Mouse (Mus musculus) hindbrain, embryonic 16.5 days (tissue): ENCODE data around the gene Tmem108. TPM values are rescaled to one million over a fixed set of nuclear protein-coding genes. Genes with fewer than 3 reads are reported as not detected.

Source experiments
- ATAC-seq: fragments of 200-750 bp; cut with Nextera tagmentation; 2 replicates; pipeline ENCODE4 v1.8.0; 2017; ENCODE audit warnings: moderate TSS enrichment, moderate library complexity
- H3K27ac ChIP-seq: fragments of 300-500 bp; sonication (generic); 2 replicates; pipeline ENCODE4 v1.5.1; 2014; ENCODE audit warnings: low read depth, mild to moderate bottlenecking, control low read depth, low read length, moderate library complexity
- H3K27me3 ChIP-seq: fragments of 300-500 bp; sonication (generic); replicated peaks from 2 replicates; pipeline ENCODE4 v1.6.1; 2014; ENCODE audit warnings: low read length; ENCODE audit not compliant: control insufficient read depth, insufficient read depth
- H3K36me3 ChIP-seq: fragments of 300-500 bp; sonication (generic); 2 replicates; pipeline ENCODE4 v1.6.1; 2014; ENCODE audit warnings: mild to moderate bottlenecking, low read length, moderate library complexity, mixed read lengths; ENCODE audit not compliant: control insufficient read depth, insufficient read depth
- H3K4me1 ChIP-seq: fragments of 300-500 bp; sonication (generic); 2 replicates; pipeline ENCODE4 v1.6.1; 2014; ENCODE audit warnings: low read depth, low read length; ENCODE audit not compliant: control insufficient read depth, insufficient read depth
- H3K4me2 ChIP-seq: fragments of 300-500 bp; sonication (generic); 2 replicates; pipeline ENCODE4 v1.6.1; 2014; ENCODE audit warnings: mild to moderate bottlenecking, low read length, control low read depth, moderate library complexity
- H3K4me3 ChIP-seq: fragments of 300-500 bp; sonication (generic); 2 replicates; pipeline ENCODE4 v1.5.1; 2014; ENCODE audit warnings: mild to moderate bottlenecking, low read length, control low read depth, moderate library complexity
- H3K9ac ChIP-seq: fragments of 300-500 bp; sonication (generic); 2 replicates; pipeline ENCODE4 v1.6.1; 2014; ENCODE audit warnings: low read depth, mild to moderate bottlenecking, control low read depth, low read length, moderate library complexity
- H3K9me3 ChIP-seq: fragments of 300-500 bp; sonication (generic); 2 replicates; pipeline ENCODE4 v1.6.1; 2014; ENCODE audit warnings: mild to moderate bottlenecking, low read length, moderate library complexity; ENCODE audit not compliant: control insufficient read depth
- WGBS: fragments of 180-500 bp; shearing (Covaris S2); extraction: QIAGEN DNeasy Blood & Tissue Kit; methylation state at CpG from one replicate; pipeline ENCODE4 v1.1.7; 2014; 5-methylcytosine and 5-hydroxymethylcytosine counted together
- polyA plus RNA-seq: library from polyadenylated mRNA; unstranded; fragments of >200 nt; fragmentation: Nextera tagmentation; extraction: Ambion mirVana; gene quantifications from 2 replicates; pipeline ENCODE4 v1.2.1, GENCODE M21; 2015

The Tmem108 gene
- polyA plus RNA-seq, 1 experiment from 2014 or later, result 29.3 TPM

DNA sequence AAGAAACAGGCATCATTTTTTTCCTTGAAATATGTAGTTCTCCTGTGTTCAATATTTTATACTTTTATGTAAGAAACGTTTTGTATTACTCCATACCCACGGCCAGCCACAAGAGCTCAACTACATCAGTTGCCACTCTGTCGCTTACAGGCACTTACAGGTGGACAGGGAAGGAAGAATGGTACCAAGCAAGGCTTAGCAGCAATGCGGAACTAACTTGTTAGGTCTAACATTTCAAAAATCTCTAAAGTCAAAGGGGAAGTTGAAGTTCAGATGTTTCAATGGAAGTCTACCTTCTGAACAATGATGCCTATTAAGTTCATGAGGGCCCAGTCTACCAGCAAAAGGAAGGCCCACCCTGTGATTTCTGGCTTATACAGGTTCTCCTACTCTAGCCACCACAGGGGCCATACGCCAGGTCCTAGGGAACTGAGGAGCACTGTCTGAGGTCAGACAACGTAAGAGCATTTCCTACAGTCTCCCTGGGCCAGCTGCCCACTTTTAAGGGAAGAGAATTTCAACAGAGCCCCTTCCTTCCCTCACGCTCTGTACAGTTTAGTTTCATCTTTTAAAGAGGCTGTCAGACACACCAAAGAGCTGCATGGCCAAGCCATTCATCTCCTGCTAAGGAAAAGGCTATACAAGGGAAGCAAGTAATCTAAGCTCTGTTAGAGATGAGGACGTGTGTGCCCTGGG lies 141.0 kb downstream of the Tmem108 start:
- Histone ChIP-seq H3K4me2 (no peak overlapping the region), H3K36me3 (no peaks in the 10 kb centered on the region), H3K9ac (no peak overlapping the region), H3K9me3 (peaks cover 4% of the 10 kb centered on the region; the same call in 1 of the 2 replicates), H3K4me1 (no peaks in the 10 kb centered on the region), H3K4me3 (no peak overlapping the region), H3K27me3 (no peaks in the 10 kb centered on the region), H3K27ac (no peak overlapping the region)
- WGBS, result 86% methylated on average over 8 of the region's 8 CpGs
- no peak for ATAC-seq

DNA sequence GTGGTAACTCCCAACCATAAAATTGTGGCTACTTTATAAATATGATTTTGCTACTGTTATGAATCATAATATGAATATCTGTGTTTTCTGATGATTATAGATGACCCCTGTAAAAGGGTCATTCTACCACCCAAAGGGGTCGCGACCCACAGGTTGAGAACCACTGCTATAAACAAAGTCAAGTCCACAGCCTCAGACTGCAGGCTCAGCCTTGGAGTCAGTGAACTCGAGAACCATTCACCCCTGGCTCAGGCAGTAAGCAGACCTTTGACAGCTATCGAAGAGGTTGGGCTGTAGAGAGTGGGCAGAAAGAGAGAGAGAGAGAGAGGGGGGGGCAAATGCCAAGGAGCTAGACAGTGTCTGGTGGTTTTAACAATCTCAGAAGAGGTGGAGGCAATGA lies 147.4 kb downstream of the Tmem108 start:
- no peak for ATAC-seq
- no peak overlapping the region for H3K27ac ChIP-seq
- 86% methylated on average over 4 of the region's 4 CpGs for WGBS
- H3K4me1 ChIP-seq, result no peaks in the 10 kb centered on the region
- no peaks in the 10 kb centered on the region; the same call in 1 of the 2 replicates for H3K36me3 ChIP-seq
- peaks cover 4% of the 10 kb centered on the region; the same call in 1 of the 2 replicates for H3K9me3 ChIP-seq
- no peak overlapping the region for H3K4me3 ChIP-seq
- no peak overlapping the region for H3K9ac ChIP-seq
- H3K4me2 ChIP-seq, result no peak overlapping the region
- no peaks in the 10 kb centered on the region for H3K27me3 ChIP-seq

- WGBS, result 69% methylated on average over 13 of the region's 13 CpGs
- H3K27ac ChIP-seq, result no peak overlapping the region
- no peak for ATAC-seq
Measured at GRCm38 (mm10) chr9:103608161-103609058, 153.2 kb downstream of the Tmem108 start.

GRCm38 (mm10) chr9:103606056-103606455 lies 155.6 kb downstream of the Tmem108 start:
- no peak for ATAC-seq
- no peak overlapping the region for H3K9ac ChIP-seq
- WGBS, result 78% methylated on average over 1 of the region's 1 CpGs
- no peaks in the 10 kb centered on the region; the same call in 1 of the 2 replicates for H3K4me1 ChIP-seq
- H3K4me3 ChIP-seq, result no peak overlapping the region
- no peak overlapping the region for H3K27ac ChIP-seq
- H3K4me2 ChIP-seq, result no peak overlapping the region
- no peaks in the 10 kb centered on the region; the same call in 1 of the 2 replicates for H3K36me3 ChIP-seq
- no peaks in the 10 kb centered on the region for H3K27me3 ChIP-seq
- no peaks in the 10 kb centered on the region for H3K9me3 ChIP-seq

More at GRCm38 (mm10) chr9:103608161-103609058, 153.2 kb downstream of the Tmem108 start:
- Histone ChIP-seq H3K9me3 (no peaks in the 10 kb centered on the region; the same call in 1 of the 2 replicates), H3K36me3 (no peaks in the 10 kb centered on the region; the same call in 1 of the 2 replicates), H3K4me1 (no peaks in the 10 kb centered on the region; the same call in 1 of the 2 replicates), H3K4me3 (no peak overlapping the region), H3K27me3 (no peaks in the 10 kb centered on the region), H3K9ac (no peak overlapping the region), H3K4me2 (no peak overlapping the region)

DNA sequence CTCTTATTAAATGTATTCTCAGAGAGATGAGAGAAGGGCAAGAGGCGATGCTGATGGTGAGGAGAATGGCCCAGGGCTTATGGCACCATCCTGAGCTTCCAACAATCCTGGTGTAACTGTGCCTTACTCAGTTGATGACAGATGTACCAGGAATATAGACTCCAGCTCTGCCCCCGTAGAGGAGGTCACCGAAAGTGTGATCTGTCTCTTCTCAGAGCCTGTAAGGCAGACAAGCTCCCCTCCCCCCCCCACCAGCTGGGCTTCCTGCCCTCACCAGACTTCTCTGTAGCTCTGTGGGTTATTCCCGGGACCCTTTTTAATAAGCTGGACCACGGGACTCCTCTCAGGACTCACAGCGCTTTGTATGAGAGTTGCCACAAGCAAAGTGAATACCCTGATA lies 157.8 kb downstream of the Tmem108 start:
- 68% methylated on average over 6 of the region's 6 CpGs for WGBS
- Histone ChIP-seq H3K9me3 (no peaks in the 10 kb centered on the region), H3K27ac (no peak overlapping the region), H3K4me1 (no peaks in the 10 kb centered on the region; the same call in 1 of the 2 replicates), H3K9ac (no peak overlapping the region), H3K4me2 (no peak overlapping the region), H3K36me3 (no peaks in the 10 kb centered on the region), H3K27me3 (no peaks in the 10 kb centered on the region), H3K4me3 (no peak overlapping the region)
- ATAC-seq, result no peak

- H3K4me1 ChIP-seq, result no peaks in the 10 kb centered on the region
- ATAC-seq, result no peak
- H3K36me3 ChIP-seq, result no peaks in the 10 kb centered on the region
- H3K9me3 ChIP-seq, result no peaks in the 10 kb centered on the region
- no peaks in the 10 kb centered on the region for H3K27me3 ChIP-seq
- H3K4me2 ChIP-seq, result no peak overlapping the region
- 84% methylated on average over 4 of the region's 4 CpGs for WGBS
- H3K9ac ChIP-seq, result no peak overlapping the region
- no peak overlapping the region for H3K4me3 ChIP-seq
- H3K27ac ChIP-seq, result no peak overlapping the region
Measured at GRCm38 (mm10) chr9:103601878-103602277, 159.8 kb downstream of the Tmem108 start.

GRCm38 (mm10) chr9:103600834-103601233 lies 160.8 kb downstream of the Tmem108 start:
- Histone ChIP-seq H3K4me2 (no peak overlapping the region), H3K4me3 (no peak overlapping the region), H3K9ac (no peak overlapping the region), H3K9me3 (no peaks in the 10 kb centered on the region), H3K27me3 (no peaks in the 10 kb centered on the region), H3K27ac (no peak overlapping the region), H3K4me1 (peaks cover under 1% of the 10 kb centered on the region; the same call in 1 of the 2 replicates), H3K36me3 (no peaks in the 10 kb centered on the region)
- ATAC-seq, result no peak
- 49% methylated on average over 3 of the region's 3 CpGs for WGBS

GRCm38 (mm10) chr9:103599908-103600307 lies 161.7 kb downstream of the Tmem108 start:
- Histone ChIP-seq H3K4me1 (peaks cover 7% of the 10 kb centered on the region), H3K36me3 (no peaks in the 10 kb centered on the region), H3K27ac (no peak overlapping the region), H3K4me2 (no peak overlapping the region), H3K9me3 (no peaks in the 10 kb centered on the region), H3K9ac (no peak overlapping the region), H3K4me3 (no peak overlapping the region), H3K27me3 (no peaks in the 10 kb centered on the region)
- 82% methylated on average over 3 of the region's 3 CpGs for WGBS
- ATAC-seq, result no peak

DNA sequence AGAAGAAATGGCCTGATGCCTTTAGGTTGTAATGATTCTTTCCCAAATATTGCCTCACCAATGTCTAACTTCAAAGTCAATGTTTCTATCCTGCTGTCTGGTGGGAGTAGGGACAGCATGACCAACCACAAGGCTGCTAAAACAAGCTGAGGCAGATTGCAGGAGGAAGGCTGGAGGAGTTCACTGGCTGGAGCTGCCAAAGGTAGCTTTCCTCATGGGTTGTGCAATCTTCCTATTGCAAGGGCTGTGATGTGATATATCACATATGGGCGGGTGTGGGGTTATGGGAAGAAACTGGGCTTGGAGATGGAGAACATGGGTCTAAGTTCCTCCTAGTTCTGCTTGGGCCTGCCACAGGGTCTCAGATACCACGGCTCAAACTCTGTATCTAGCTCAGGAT lies 163.8 kb downstream of the Tmem108 start:
- no peak overlapping the region for H3K4me2 ChIP-seq
- no peaks in the 10 kb centered on the region for H3K27me3 ChIP-seq
- H3K4me3 ChIP-seq, result no peak overlapping the region
- H3K9me3 ChIP-seq, result no peaks in the 10 kb centered on the region
- no peaks in the 10 kb centered on the region for H3K36me3 ChIP-seq
- H3K27ac ChIP-seq, result no peak overlapping the region
- no peak overlapping the region for H3K9ac ChIP-seq
- H3K4me1 ChIP-seq, result peaks cover 14% of the 10 kb centered on the region
- ATAC-seq, result no peak
- WGBS, result 71% methylated on average over 2 of the region's 2 CpGs
